Mouse (Mus musculus): ENCODE data around the gene Rab6b. TPM values are rescaled to one million over a fixed set of nuclear protein-coding genes. Genes with fewer than 3 reads are reported as not detected.

Rab6b gene
- polyA plus RNA-seq, 1 experiment = 1.7 TPM

- no peak for TF ChIP-seq USF1 (IDR thresholded peaks at IDR 0.05; ENCODE audit: low read depth)
- TF ChIP-seq FOSL1 (IDR thresholded peaks at IDR 0.05; ENCODE audit: insufficient read depth, low read length, poor library complexity, severe bottlenecking) = no peak
- no peak for TF ChIP-seq CEBPB (IDR thresholded peaks at IDR 0.05; ENCODE audit: low read depth)
- TF ChIP-seq MAX (IDR thresholded peaks at IDR 0.05) = no peak
- TF ChIP-seq MYOG (IDR thresholded peaks at IDR 0.05; ENCODE audit: control insufficient read depth, extremely low read depth, insufficient read length) = no peak
- no peak for TF ChIP-seq CTCF (IDR thresholded peaks at IDR 0.05; ENCODE audit: control insufficient read depth, insufficient read depth, insufficient read length)
- no peak for TF ChIP-seq MYOD1 (IDR thresholded peaks at IDR 0.05; ENCODE audit: control insufficient read depth, insufficient read length, low read depth)
- no peaks in the 10 kb centered on the region for H3K36me3 ChIP-seq (ENCODE audit: control insufficient read depth, insufficient read depth)
- H3K79me3 ChIP-seq (ENCODE audit: low read depth) = no peaks in the 10 kb centered on the region
- no peak overlapping the region for H3ac ChIP-seq (ENCODE audit: control insufficient read depth, insufficient read length, low read depth)
- no peaks in the 10 kb centered on the region for H3K79me2 ChIP-seq (ENCODE audit: control insufficient read depth, insufficient read depth)
- no peak overlapping the region for H3K4me3 ChIP-seq (ENCODE audit: insufficient read depth, poor library complexity, severe bottlenecking)
- no peaks in the 10 kb centered on the region for H3K27me3 ChIP-seq (ENCODE audit: control insufficient read depth, insufficient read depth, insufficient read length)
Observed at GRCm38 (mm10) chr9:103119781-103120180, 8.2 kb downstream of the Rab6b start.

GRCm38 (mm10) chr9:103120231-103120630 lies 8.6 kb downstream of the Rab6b start:
- no peaks in the 10 kb centered on the region for H3K79me3 ChIP-seq (ENCODE audit: low read depth)
- TF ChIP-seq USF1 (IDR thresholded peaks at IDR 0.05; ENCODE audit: low read depth) = no peak
- no peak for TF ChIP-seq MYOG (IDR thresholded peaks at IDR 0.05; ENCODE audit: control insufficient read depth, extremely low read depth, insufficient read length)
- TF ChIP-seq FOSL1 (IDR thresholded peaks at IDR 0.05; ENCODE audit: insufficient read depth, low read length, poor library complexity, severe bottlenecking) = no peak
- TF ChIP-seq CTCF (IDR thresholded peaks at IDR 0.05; ENCODE audit: control insufficient read depth, insufficient read depth, insufficient read length) = no peak
- TF ChIP-seq CEBPB (IDR thresholded peaks at IDR 0.05; ENCODE audit: low read depth) = no peak
- TF ChIP-seq MAX (IDR thresholded peaks at IDR 0.05) = no peak
- no peak for TF ChIP-seq MYOD1 (IDR thresholded peaks at IDR 0.05; ENCODE audit: control insufficient read depth, insufficient read length, low read depth)
- no peaks in the 10 kb centered on the region for H3K36me3 ChIP-seq (ENCODE audit: control insufficient read depth, insufficient read depth)
- no peak overlapping the region for H3ac ChIP-seq (ENCODE audit: control insufficient read depth, insufficient read length, low read depth)
- H3K27me3 ChIP-seq (ENCODE audit: control insufficient read depth, insufficient read depth, insufficient read length) = no peaks in the 10 kb centered on the region
- H3K79me2 ChIP-seq (ENCODE audit: control insufficient read depth, insufficient read depth) = no peaks in the 10 kb centered on the region
- no peak overlapping the region for H3K4me3 ChIP-seq (ENCODE audit: insufficient read depth, poor library complexity, severe bottlenecking)

- Histone ChIP-seq H3K4me3 (ENCODE audit: insufficient read depth, poor library complexity, severe bottlenecking) (no peak overlapping the region), H3K79me3 (ENCODE audit: low read depth) (no peaks in the 10 kb centered on the region), H3K36me3 (ENCODE audit: control insufficient read depth, insufficient read depth) (no peaks in the 10 kb centered on the region), H3K79me2 (ENCODE audit: control insufficient read depth, insufficient read depth) (no peaks in the 10 kb centered on the region), H3ac (ENCODE audit: control insufficient read depth, insufficient read length, low read depth) (no peak overlapping the region), H3K27me3 (ENCODE audit: control insufficient read depth, insufficient read depth, insufficient read length) (no peaks in the 10 kb centered on the region)
- no peak for TF ChIP-seq MYOD1 (IDR thresholded peaks at IDR 0.05; ENCODE audit: control insufficient read depth, insufficient read length, low read depth)
- no peak for TF ChIP-seq USF1 (IDR thresholded peaks at IDR 0.05; ENCODE audit: low read depth)
- no peak for TF ChIP-seq CEBPB (IDR thresholded peaks at IDR 0.05; ENCODE audit: low read depth)
- no peak for TF ChIP-seq FOSL1 (IDR thresholded peaks at IDR 0.05; ENCODE audit: insufficient read depth, low read length, poor library complexity, severe bottlenecking)
- TF ChIP-seq CTCF (IDR thresholded peaks at IDR 0.05; ENCODE audit: control insufficient read depth, insufficient read depth, insufficient read length) = no peak
- no peak for TF ChIP-seq MYOG (IDR thresholded peaks at IDR 0.05; ENCODE audit: control insufficient read depth, extremely low read depth, insufficient read length)
- no peak for TF ChIP-seq MAX (IDR thresholded peaks at IDR 0.05)
Observed at GRCm38 (mm10) chr9:103121546-103121945, 10.0 kb downstream of the Rab6b start.

- no peak overlapping the region for H3ac ChIP-seq (ENCODE audit: control insufficient read depth, insufficient read length, low read depth)
- no peaks in the 10 kb centered on the region for H3K79me2 ChIP-seq (ENCODE audit: control insufficient read depth, insufficient read depth)
- no peaks in the 10 kb centered on the region for H3K79me3 ChIP-seq (ENCODE audit: low read depth)
- TF ChIP-seq USF1 (IDR thresholded peaks at IDR 0.05; ENCODE audit: low read depth) (no peak), FOSL1 (IDR thresholded peaks at IDR 0.05; ENCODE audit: insufficient read depth, low read length, poor library complexity, severe bottlenecking) (no peak), MAX (IDR thresholded peaks at IDR 0.05) (no peak), MYOD1 (IDR thresholded peaks at IDR 0.05; ENCODE audit: control insufficient read depth, insufficient read length, low read depth) (no peak), MYOG (IDR thresholded peaks at IDR 0.05; ENCODE audit: control insufficient read depth, extremely low read depth, insufficient read length) (no peak), CEBPB (IDR thresholded peaks at IDR 0.05; ENCODE audit: low read depth) (no peak), CTCF (IDR thresholded peaks at IDR 0.05; ENCODE audit: control insufficient read depth, insufficient read depth, insufficient read length) (no peak)
- H3K36me3 ChIP-seq (ENCODE audit: control insufficient read depth, insufficient read depth) = no peaks in the 10 kb centered on the region
- no peaks in the 10 kb centered on the region for H3K27me3 ChIP-seq (ENCODE audit: control insufficient read depth, insufficient read depth, insufficient read length)
- no peak overlapping the region for H3K4me3 ChIP-seq (ENCODE audit: insufficient read depth, poor library complexity, severe bottlenecking)
Observed at GRCm38 (mm10) chr9:103124746-103125145, 13.2 kb downstream of the Rab6b start.

GRCm38 (mm10) chr9:103133493-103134124 lies 22.0 kb downstream of the Rab6b start:
- no peak overlapping the region for H3K4me3 ChIP-seq (ENCODE audit: insufficient read depth, poor library complexity, severe bottlenecking)
- H3K36me3 ChIP-seq (ENCODE audit: control insufficient read depth, insufficient read depth) = no peaks in the 10 kb centered on the region
- TF ChIP-seq MAX (IDR thresholded peaks at IDR 0.05) (no peak), CEBPB (IDR thresholded peaks at IDR 0.05; ENCODE audit: low read depth) (no peak), FOSL1 (IDR thresholded peaks at IDR 0.05; ENCODE audit: insufficient read depth, low read length, poor library complexity, severe bottlenecking) (no peak), USF1 (IDR thresholded peaks at IDR 0.05; ENCODE audit: low read depth) (no peak), CTCF (IDR thresholded peaks at IDR 0.05; ENCODE audit: control insufficient read depth, insufficient read depth, insufficient read length) (no peak), MYOD1 (IDR thresholded peaks at IDR 0.05; ENCODE audit: control insufficient read depth, insufficient read length, low read depth) (no peak), MYOG (IDR thresholded peaks at IDR 0.05; ENCODE audit: control insufficient read depth, extremely low read depth, insufficient read length) (no peak)
- no peaks in the 10 kb centered on the region for H3K79me2 ChIP-seq (ENCODE audit: control insufficient read depth, insufficient read depth)
- H3K27me3 ChIP-seq (ENCODE audit: control insufficient read depth, insufficient read depth, insufficient read length) = no peaks in the 10 kb centered on the region
- no peaks in the 10 kb centered on the region for H3K79me3 ChIP-seq (ENCODE audit: low read depth)
- H3ac ChIP-seq (ENCODE audit: control insufficient read depth, insufficient read length, low read depth) = no peak overlapping the region

Data from C2C12 (cell line).